Mouse (Mus musculus) limb, embryonic 12.5 days (tissue): Measurements from ENCODE around the gene Arhgef25. TPM values are rescaled to one million over a fixed set of nuclear protein-coding genes. Genes with fewer than 3 reads are reported as not detected.
"Not testable (repeated sequence)": the region's sequence is repeated elsewhere in the genome, so short reads cannot be mapped to it uniquely, and the experiment has no call there.

Experiments used
- ATAC-seq: fragments of 200-750 bp; cut with Nextera tagmentation; 2 replicates; pipeline ENCODE4 v1.8.0; 2017; ENCODE audit warnings: low read depth, moderate TSS enrichment; ENCODE audit not compliant: insufficient number of reproducible peaks, insufficient read depth, low FRiP score, low TSS enrichment
- H3K27ac ChIP-seq: fragments of 300-500 bp; sonication (generic); 2 replicates; pipeline ENCODE4 v1.5.1; 2016; ENCODE audit warnings: mild to moderate bottlenecking, moderate library complexity
- H3K27me3 ChIP-seq: fragments of 300-500 bp; sonication (generic); 2 replicates; pipeline ENCODE4 v1.6.1; 2016; ENCODE audit warnings: mild to moderate bottlenecking, moderate library complexity
- H3K36me3 ChIP-seq: fragments of 300-500 bp; sonication (generic); 2 replicates; pipeline ENCODE4 v1.6.1; 2016; ENCODE audit warnings: mild to moderate bottlenecking, moderate library complexity
- H3K4me1 ChIP-seq: fragments of 300-500 bp; sonication (generic); replicated peaks from 2 replicates; pipeline ENCODE4 v1.6.1; 2016
- H3K4me2 ChIP-seq: fragments of 300-500 bp; sonication (generic); 2 replicates; pipeline ENCODE4 v1.6.1; 2016; ENCODE audit warnings: mild to moderate bottlenecking, moderate library complexity
- H3K4me3 ChIP-seq: fragments of 300-500 bp; sonication (generic); replicated peaks from 2 replicates; pipeline ENCODE4 v1.5.1; 2016; ENCODE audit warnings: mild to moderate bottlenecking
- H3K9ac ChIP-seq: fragments of 300-500 bp; sonication (generic); replicated peaks from 2 replicates; pipeline ENCODE4 v1.6.1; 2016; ENCODE audit warnings: mild to moderate bottlenecking, moderate library complexity
- H3K9me3 ChIP-seq: fragments of 300-500 bp; sonication (generic); 2 replicates; pipeline ENCODE4 v1.6.1; 2016; ENCODE audit warnings: mild to moderate bottlenecking, moderate library complexity
- whole genome bisulfite sequencing: fragments of 180-500 bp; shearing (Covaris S2); methylation state at CpG from one replicate; pipeline ENCODE4 v1.1.7; 2016; 5-methylcytosine and 5-hydroxymethylcytosine counted together
- polyA plus RNA-seq: library from polyadenylated mRNA; unstranded; fragments of >200 nt; fragmentation: Nextera tagmentation; extraction: Ambion mirVana; gene quantifications from 2 replicates; pipeline ENCODE4 v1.2.1, GENCODE M21; 2016

Gene Arhgef25
- polyA plus RNA-seq, 1 experiment from 2014 or later = 67.5 TPM

- H3K27ac ChIP-seq = no peak within 1 kb of the TSS
- H3K4me1 ChIP-seq = peaks cover 14% of the 10 kb centered on the region
- no peaks in the 10 kb centered on the region for H3K9me3 ChIP-seq
- WGBS = 2% methylated on average over 52 of the region's 52 CpGs
- H3K4me2 ChIP-seq = peak within 1 kb of the TSS; percentile 100
- H3K9ac ChIP-seq = peak within 1 kb of the TSS; percentile 69
- peaks cover 71% of the 10 kb centered on the region for H3K27me3 ChIP-seq
- H3K36me3 ChIP-seq = no peaks in the 10 kb centered on the region
- H3K4me3 ChIP-seq = peak within 1 kb of the TSS; percentile 63
- peak; percentile 71 for ATAC-seq
Observed at GRCm38 (mm10) chr10:127164631-127165353, 25.1 kb downstream of the Arhgef25 start, which contains the start of gene B4galnt1. Gene B4galnt1, plus strand, starts transcription at chr10:127165225.

GRCm38 (mm10) chr10:127164190-127164589, 25.7 kb downstream of the Arhgef25 start:
- H3K36me3 ChIP-seq = no peaks in the 10 kb centered on the region
- 92% methylated on average over 4 of the region's 4 CpGs for WGBS
- peak overlapping the region; percentile 34; the same call in 1 of the 2 replicates for H3K9ac ChIP-seq
- ATAC-seq = no peak
- no peaks in the 10 kb centered on the region for H3K9me3 ChIP-seq
- H3K27ac ChIP-seq = no peak overlapping the region
- no peak overlapping the region; the same call in 1 of the 2 replicates for H3K4me3 ChIP-seq
- no peak overlapping the region for H3K4me2 ChIP-seq
- peaks cover 12% of the 10 kb centered on the region for H3K4me1 ChIP-seq
- peaks cover 65% of the 10 kb centered on the region for H3K27me3 ChIP-seq

- not testable (repeated sequence) for H3K36me3 ChIP-seq, ATAC-seq, H3K9ac ChIP-seq, H3K9me3 ChIP-seq, H3K4me3 ChIP-seq, H3K4me2 ChIP-seq, H3K27ac ChIP-seq
- 40% methylated on average over 7 of the region's 7 CpGs for WGBS
- Histone ChIP-seq H3K27me3 (peaks cover 52% of the 10 kb centered on the region), H3K4me1 (peaks cover 12% of the 10 kb centered on the region)
Observed at GRCm38 (mm10) chr10:127162771-127163261, 27.1 kb downstream of the Arhgef25 start.

GRCm38 (mm10) chr10:127160728-127161127, 29.2 kb downstream of the Arhgef25 start:
- Histone ChIP-seq H3K4me1 (peaks cover 6% of the 10 kb centered on the region), H3K36me3 (no peaks in the 10 kb centered on the region), H3K27ac (no peak overlapping the region), H3K9me3 (no peaks in the 10 kb centered on the region), H3K9ac (no peak overlapping the region), H3K27me3 (peaks cover 31% of the 10 kb centered on the region), H3K4me3 (no peak overlapping the region), H3K4me2 (no peak overlapping the region)
- WGBS = 75% methylated on average over 3 of the region's 3 CpGs
- no peak for ATAC-seq

GRCm38 (mm10) chr10:127160081-127160480, 29.8 kb downstream of the Arhgef25 start:
- H3K4me1 ChIP-seq = no peaks in the 10 kb centered on the region
- no peak overlapping the region for H3K4me2 ChIP-seq
- H3K27me3 ChIP-seq = peaks cover 24% of the 10 kb centered on the region
- no peak overlapping the region for H3K4me3 ChIP-seq
- no peak overlapping the region for H3K9ac ChIP-seq
- 81% methylated on average over 9 of the region's 9 CpGs for WGBS
- no peaks in the 10 kb centered on the region for H3K36me3 ChIP-seq
- H3K9me3 ChIP-seq = no peaks in the 10 kb centered on the region
- no peak for ATAC-seq
- H3K27ac ChIP-seq = no peak overlapping the region

GRCm38 (mm10) chr10:127158471-127158870, 31.4 kb downstream of the Arhgef25 start:
- H3K36me3 ChIP-seq = no peaks in the 10 kb centered on the region
- H3K4me3 ChIP-seq = no peak overlapping the region
- ATAC-seq = no peak
- no peak overlapping the region for H3K9ac ChIP-seq
- no peaks in the 10 kb centered on the region for H3K4me1 ChIP-seq
- 68% methylated on average over 3 of the region's 3 CpGs for WGBS
- peaks cover 10% of the 10 kb centered on the region for H3K27me3 ChIP-seq
- H3K27ac ChIP-seq = no peak overlapping the region
- no peak overlapping the region for H3K4me2 ChIP-seq
- no peaks in the 10 kb centered on the region for H3K9me3 ChIP-seq

- Histone ChIP-seq H3K4me3 (no peak overlapping the region), H3K9me3 (no peaks in the 10 kb centered on the region), H3K4me1 (no peaks in the 10 kb centered on the region), H3K36me3 (no peaks in the 10 kb centered on the region), H3K9ac (no peak overlapping the region), H3K27me3 (no peaks in the 10 kb centered on the region), H3K4me2 (no peak overlapping the region), H3K27ac (no peak overlapping the region)
- ATAC-seq = no peak
- 73% methylated on average over 1 of the region's 1 CpGs for WGBS
Observed at GRCm38 (mm10) chr10:127156511-127156910, 33.4 kb downstream of the Arhgef25 start.

- ATAC-seq = no peak
- Histone ChIP-seq H3K9me3 (no peaks in the 10 kb centered on the region), H3K27me3 (no peaks in the 10 kb centered on the region), H3K27ac (no peak overlapping the region), H3K36me3 (no peaks in the 10 kb centered on the region), H3K9ac (no peak overlapping the region), H3K4me3 (no peak overlapping the region), H3K4me2 (no peak overlapping the region), H3K4me1 (no peaks in the 10 kb centered on the region)
- 98% methylated on average over 1 of the region's 1 CpGs for WGBS
Observed at GRCm38 (mm10) chr10:127156089-127156488, 33.8 kb downstream of the Arhgef25 start.

GRCm38 (mm10) chr10:127154652-127155051, 35.2 kb downstream of the Arhgef25 start:
- ATAC-seq = no peak
- H3K27me3 ChIP-seq = no peaks in the 10 kb centered on the region
- 83% methylated on average over 5 of the region's 5 CpGs for WGBS
- H3K9ac ChIP-seq = no peak overlapping the region
- no peaks in the 10 kb centered on the region for H3K9me3 ChIP-seq
- H3K27ac ChIP-seq = no peak overlapping the region
- no peaks in the 10 kb centered on the region for H3K4me1 ChIP-seq
- no peak overlapping the region for H3K4me2 ChIP-seq
- H3K4me3 ChIP-seq = no peak overlapping the region
- no peaks in the 10 kb centered on the region for H3K36me3 ChIP-seq

GRCm38 (mm10) chr10:127154241-127154640, 35.6 kb downstream of the Arhgef25 start:
- WGBS = 98% methylated on average over 2 of the region's 2 CpGs
- ATAC-seq = no peak
- Histone ChIP-seq H3K4me3 (no peak overlapping the region), H3K36me3 (no peaks in the 10 kb centered on the region), H3K27ac (no peak overlapping the region), H3K9ac (no peak overlapping the region), H3K27me3 (no peaks in the 10 kb centered on the region), H3K4me2 (no peak overlapping the region), H3K9me3 (no peaks in the 10 kb centered on the region), H3K4me1 (no peaks in the 10 kb centered on the region)

GRCm38 (mm10) chr10:127153323-127153722, 36.6 kb downstream of the Arhgef25 start:
- H3K9ac ChIP-seq = no peak overlapping the region
- ATAC-seq = no peak
- no peaks in the 10 kb centered on the region for H3K36me3 ChIP-seq
- 92% methylated on average over 7 of the region's 7 CpGs for WGBS
- H3K27ac ChIP-seq = no peak overlapping the region
- no peaks in the 10 kb centered on the region for H3K9me3 ChIP-seq
- H3K4me1 ChIP-seq = no peaks in the 10 kb centered on the region
- no peak overlapping the region for H3K4me2 ChIP-seq
- H3K27me3 ChIP-seq = no peaks in the 10 kb centered on the region
- H3K4me3 ChIP-seq = no peak overlapping the region

- not testable (repeated sequence) for H3K4me2 ChIP-seq, H3K27me3 ChIP-seq, H3K36me3 ChIP-seq, ATAC-seq, H3K27ac ChIP-seq, H3K4me1 ChIP-seq, H3K4me3 ChIP-seq, H3K9ac ChIP-seq, H3K9me3 ChIP-seq
- 87% methylated on average over 10 of the region's 10 CpGs for WGBS
Observed at GRCm38 (mm10) chr10:127152556-127152955, 37.3 kb downstream of the Arhgef25 start.
